Mouse (Mus musculus): ENCODE measurements around the gene Kcns1.
"Not testable (repeated sequence)": the region's sequence is repeated elsewhere in the genome, so short reads cannot be mapped to it uniquely, and the experiment has no call there.

Kcns1 gene

DNA sequence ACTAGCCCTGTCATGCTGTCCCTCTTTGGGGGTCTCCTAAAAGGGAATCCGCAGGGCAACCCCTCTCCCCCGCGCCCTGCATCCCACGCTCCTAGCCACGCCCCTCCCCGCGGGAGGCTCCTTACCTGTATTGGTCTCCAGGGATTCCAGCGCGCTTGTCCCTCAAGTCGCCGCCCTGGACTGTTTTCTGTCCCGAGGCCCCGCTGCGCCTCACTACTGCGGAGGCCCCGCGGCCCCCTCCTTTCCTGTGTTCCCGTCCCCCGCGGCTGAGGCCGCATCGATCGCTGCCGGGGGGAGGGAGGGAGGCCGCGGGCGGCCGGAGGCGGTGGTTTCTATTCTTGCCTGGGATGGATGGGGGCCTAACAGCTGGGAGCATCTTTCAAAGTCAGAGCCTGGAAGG, at the start of gene Kcns1:
TSS of gene Kcns1 (minus strand) at position 212 of the 400 bp plus-strand sequence.
- no peak for DNase-seq (ENCODE audit: low spot score)

DNA sequence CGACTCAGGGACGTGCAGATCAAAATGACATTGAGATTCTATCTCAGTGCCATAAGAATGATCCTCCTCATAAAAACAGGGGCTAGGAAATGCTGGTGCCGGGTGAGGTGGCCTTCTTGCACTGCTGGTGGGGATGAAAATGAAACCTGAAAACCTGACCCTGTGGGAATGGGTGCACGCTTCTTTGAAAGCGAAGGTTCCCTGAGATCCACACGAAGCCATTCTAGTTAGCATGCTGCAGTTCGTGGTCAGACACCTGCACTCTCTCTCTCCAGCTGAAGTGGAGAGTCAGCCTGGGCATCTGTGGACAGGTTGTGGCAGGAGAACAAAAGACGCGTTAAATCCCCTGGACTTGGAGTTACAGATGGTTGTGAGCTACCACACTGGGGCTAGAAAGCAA, 48.4 kb upstream of the Kcns1 start:
- DNase-seq (ENCODE audit: low spot score), result no peak

- no peak for DNase-seq (ENCODE audit: low spot score)
These were observed 41.8 kb upstream of the Kcns1 start for GRCm38 (mm10) chr2:164212711-164213110.

GRCm38 (mm10) chr2:164210892-164211291, 40.0 kb upstream of the Kcns1 start:
- no peak for DNase-seq (ENCODE audit: low spot score)

DNA sequence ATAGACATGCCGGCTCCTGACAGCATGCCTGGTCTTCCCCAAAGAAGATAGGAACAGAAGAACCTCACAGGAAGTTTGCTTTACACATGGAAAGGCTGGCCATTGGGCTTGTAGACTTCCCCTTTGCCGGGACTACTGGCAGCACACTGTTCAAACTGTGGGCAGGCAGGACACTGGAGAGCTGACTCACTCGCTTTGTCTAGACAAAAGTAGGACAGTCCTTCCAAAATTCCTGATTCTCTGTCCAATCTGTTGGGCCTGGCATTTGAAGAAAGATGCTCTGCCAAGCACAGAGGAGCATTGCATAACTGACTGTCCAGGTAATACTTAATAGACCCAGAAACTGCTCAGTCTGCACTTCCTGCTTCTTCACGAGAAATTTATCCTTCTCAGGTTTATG, 35.8 kb upstream of the Kcns1 start:
- no peak for DNase-seq (ENCODE audit: low spot score)

DNA sequence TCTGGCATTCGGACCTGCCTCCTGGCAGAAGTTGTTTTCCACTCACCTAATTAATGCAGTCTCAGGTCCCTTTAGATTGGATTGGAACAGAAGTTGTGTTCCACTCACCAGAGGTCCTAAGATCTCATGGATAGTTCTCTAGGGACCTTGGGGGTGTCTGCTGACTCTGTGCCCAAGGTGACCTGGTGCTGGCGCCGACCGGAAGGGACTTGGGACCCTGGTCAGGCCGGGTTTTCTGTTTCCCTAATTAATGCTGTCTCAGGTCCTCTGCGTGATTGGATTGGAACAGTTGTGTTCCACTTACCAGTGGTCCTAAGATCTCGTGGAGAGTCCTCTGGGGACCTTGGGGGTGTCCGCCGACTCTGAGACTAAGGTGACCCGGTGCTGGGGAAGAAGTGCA, 35.1 kb upstream of the Kcns1 start:
- not testable (repeated sequence) for DNase-seq (ENCODE audit: low spot score)

DNA sequence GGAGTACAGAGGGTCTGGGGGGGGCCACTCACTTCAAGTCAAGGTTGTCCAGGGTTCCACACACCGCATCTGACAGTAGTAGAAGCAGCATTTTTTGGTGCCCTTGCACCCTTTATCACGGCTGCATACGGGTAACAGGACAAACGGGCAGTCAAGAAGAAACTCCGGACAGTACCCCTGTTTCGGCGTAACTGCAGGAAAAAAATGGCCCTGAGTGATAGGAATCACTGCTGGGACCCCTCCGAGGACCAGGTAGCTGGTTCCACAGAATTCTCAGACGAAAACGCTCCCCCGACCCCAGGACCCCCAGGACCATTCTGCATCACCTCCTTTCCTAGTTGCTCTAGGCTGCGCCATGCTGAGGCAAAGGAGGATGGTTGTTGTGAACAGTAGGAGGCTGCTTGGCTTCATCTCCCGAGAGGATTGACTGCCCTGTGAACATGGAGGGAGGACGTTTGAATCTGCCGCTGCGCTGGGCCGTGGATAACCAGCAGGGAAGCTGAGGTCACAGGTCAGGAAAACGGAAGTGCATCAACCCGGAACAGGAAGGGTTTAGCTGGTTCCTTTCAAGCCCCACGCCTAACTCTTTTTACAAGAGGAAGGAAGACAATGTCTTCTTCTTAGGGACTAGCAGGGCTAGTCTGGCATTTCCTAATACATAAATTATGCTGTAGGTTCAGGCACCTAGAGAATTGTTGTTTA, 28.9 kb upstream of the Kcns1 start, which contains the start of gene Wfdc15a:
TSS of gene Wfdc15a (minus strand) at position 505 of the 702 bp plus-strand sequence.
- DNase-seq (ENCODE audit: low spot score), result no peak

GRCm38 (mm10) chr2:164196700-164196990, 25.7 kb upstream of the Kcns1 start:
- DNase-seq (ENCODE audit: low spot score), result no peak

DNA sequence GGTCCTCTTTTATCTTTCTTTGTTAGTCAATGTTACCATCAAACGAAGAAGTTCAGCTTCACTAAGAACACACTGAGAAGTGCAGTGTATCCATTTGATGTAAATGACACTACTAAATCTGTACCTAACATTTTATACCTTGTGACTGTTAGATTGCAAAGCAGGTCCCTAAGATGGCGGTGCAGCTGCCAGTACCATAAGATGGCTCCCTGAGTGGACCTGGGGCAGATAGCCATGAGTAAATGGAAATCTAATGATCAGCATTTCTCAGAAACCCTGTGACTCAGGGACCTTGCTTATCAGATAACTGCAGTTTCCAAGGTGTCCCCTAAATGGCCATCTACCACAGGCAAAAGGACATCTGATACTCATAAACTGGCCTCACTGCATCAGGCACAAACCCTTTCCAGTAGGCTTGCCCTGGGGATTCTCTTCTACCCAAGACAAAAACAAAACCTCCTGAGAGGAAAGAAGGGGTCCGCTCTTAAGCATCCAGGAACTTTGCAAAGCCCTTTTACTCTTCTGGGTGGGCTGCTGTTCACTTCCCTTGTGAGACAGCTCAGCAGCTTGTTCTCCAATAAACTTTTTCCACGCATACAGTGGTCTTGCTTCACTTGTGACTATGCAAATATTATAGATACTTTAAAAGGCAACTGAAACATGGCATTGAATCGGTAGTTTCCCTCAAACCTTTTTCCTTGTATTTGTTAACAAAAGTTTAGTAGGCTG, 25.2 kb upstream of the Kcns1 start:
- DNase-seq (ENCODE audit: low spot score), result no peak

- no peak for DNase-seq (ENCODE audit: low spot score)
These were observed 24.2 kb upstream of the Kcns1 start for GRCm38 (mm10) chr2:164194959-164195630.

DNA sequence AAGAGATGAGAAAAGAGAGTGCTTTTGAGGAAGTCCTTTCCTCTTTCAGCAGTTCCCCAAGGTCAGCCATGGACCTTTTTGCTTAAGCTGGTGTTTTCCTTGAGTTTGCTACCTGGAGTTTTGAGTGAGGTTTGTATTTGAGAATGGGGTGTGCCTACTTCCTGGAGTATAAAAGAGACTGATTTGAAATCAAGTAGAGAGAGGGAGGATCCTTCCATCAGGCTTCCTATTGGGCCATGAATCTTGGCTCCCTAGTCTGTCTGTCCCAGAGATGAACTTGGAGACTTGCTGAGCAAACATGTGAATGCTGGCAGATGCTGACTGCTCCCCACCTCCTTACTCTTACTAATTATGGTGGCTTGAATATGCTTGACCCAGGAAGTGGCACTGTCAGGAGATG, 21.4 kb upstream of the Kcns1 start:
- DNase-seq (ENCODE audit: low spot score), result no peak

GRCm38 (mm10) chr2:164190576-164190975, 19.7 kb upstream of the Kcns1 start, which contains the start of gene Wfdc12:
TSS of gene Wfdc12 (minus strand) at chr2:164190608.
- no peak for DNase-seq (ENCODE audit: low spot score)

GRCm38 (mm10) chr2:164188722-164189121, 17.8 kb upstream of the Kcns1 start:
- DNase-seq (ENCODE audit: low spot score), result no peak

DNA sequence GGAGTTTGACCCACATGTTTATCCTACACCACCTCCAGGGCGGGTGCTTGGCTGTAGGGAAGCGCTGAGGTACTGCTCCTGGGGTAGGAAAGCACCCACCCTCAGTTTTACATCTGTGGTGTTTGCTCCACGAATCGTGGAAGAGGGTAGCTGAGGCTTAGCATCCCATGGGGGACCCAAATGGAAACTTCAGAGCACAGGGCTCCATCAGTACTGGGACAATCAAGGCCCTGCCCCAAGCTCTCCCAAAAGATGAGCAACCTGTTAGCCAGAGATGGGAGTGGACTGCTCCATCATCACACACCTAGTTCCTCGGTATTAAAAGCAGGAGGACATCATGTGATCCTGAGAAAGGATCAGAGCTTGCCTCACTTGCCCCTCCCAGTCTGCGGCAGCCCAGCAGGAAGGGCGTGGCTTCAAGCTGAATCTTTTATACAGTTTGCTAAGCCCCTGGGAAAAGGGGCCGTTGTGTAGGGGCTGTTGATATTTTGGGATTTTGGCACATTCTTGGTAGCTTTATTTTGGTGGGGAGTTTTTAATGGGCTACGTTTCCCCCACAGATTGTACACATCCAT, 13.3 kb upstream of the Kcns1 start:
- no peak for DNase-seq (ENCODE audit: low spot score)

DNA sequence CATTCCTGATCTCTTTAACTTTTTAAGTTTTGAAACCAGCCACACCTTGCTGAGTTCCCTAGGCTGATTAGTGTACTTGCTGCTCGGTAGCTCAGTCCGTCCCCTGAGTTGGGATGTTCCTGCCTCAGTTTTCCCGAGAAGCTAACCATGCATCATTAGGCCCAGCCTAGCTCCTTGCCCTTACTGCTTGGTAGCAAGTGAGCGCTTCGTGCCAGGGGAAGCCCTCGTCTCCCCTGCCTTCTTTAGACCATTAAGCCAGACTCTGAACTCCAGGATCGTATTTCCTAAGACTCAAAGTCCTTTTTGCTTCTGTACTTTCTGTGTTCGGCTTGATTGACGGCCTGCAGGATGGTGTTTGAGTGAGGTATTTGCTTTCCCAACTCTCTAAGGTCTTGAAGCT, 12.4 kb upstream of the Kcns1 start:
- no peak for DNase-seq (ENCODE audit: low spot score)

GRCm38 (mm10) chr2:164182692-164183255, 11.9 kb upstream of the Kcns1 start, which contains the start of gene Wfdc5:
TSS of gene Wfdc5 (minus strand) at chr2:164182742.
- no peak for DNase-seq (ENCODE audit: low spot score)

DNA sequence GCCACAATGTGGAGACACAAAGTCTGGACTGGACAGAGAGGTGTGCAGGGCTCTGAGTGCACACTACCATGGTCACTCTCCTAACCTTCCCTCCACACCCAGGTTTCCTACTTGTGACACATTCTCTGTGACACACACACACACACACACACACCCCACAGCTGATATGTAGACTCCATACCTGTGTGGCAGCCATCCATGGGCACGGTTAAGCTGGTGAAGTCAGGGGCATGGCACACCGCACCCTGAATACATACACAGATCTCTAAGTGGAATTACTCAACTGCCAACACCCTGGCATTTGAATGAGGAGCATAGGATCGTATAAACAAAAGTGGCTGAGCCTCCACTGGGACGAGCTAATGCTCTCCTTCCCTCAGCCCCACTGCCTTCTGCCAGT, 9.9 kb upstream of the Kcns1 start:
- no peak for DNase-seq (ENCODE audit: low spot score)

- no peak for DNase-seq (ENCODE audit: low spot score)
These were observed 9.2 kb upstream of the Kcns1 start for GRCm38 (mm10) chr2:164180124-164180523.

DNA sequence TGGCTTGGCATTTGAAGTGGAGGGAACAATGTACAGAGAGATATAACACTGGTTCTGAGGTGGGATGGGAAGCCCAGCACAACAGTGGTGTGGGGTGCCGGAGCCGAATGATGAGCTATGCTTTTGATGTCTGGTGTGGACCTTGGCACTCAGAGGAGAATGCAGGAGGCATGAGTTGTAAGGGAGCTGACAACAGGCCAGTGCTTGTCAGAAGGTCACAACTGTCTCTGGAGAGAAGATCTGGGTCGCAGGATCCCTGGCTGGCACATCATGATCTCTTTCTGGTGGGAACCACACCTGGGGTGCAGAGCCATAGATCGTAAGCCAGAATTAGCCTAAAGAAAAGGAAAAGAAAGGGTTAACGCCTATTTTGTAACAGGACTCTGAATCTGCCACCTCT, 6.9 kb upstream of the Kcns1 start:
- no peak for DNase-seq (ENCODE audit: low spot score)

- no peak for DNase-seq (ENCODE audit: low spot score)
These were observed 4.9 kb upstream of the Kcns1 start for GRCm38 (mm10) chr2:164175850-164176249.

DNA sequence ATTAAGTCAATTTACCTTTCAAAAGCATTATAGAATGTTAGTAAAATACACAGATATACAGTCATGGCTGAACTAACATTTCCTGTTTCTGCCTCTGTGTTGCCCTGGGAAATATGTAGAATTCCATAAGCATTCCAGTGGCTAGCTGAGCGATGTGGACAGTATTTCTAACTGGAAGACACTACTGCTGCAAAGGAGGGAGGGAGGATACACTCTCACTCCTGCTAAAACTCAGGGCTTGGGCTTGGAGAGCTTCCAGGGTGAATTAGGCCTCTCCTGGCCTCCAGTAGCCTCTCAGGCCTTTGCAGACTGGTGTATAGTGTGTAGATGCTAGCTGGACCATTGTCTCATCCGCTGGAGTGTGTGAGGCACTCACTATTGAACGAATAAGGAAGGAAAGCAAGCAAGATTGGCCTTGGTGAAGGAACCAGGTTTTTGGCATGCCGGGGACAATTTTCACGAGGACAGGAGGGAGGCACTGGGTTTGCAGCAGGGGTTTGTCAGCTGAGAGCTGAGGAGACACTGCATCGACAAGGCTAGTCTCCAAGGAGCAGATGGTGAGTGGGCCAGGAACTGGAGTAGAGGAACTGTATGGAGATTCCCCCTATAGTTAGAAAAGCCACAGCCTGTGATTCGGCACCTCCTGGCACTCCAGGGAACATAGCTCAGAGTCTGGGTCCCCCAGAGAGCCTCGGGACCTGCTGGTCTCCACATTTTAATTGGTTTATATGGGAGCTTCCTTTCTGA, 3.9 kb upstream of the Kcns1 start:
- no peak for DNase-seq (ENCODE audit: low spot score)

DNA sequence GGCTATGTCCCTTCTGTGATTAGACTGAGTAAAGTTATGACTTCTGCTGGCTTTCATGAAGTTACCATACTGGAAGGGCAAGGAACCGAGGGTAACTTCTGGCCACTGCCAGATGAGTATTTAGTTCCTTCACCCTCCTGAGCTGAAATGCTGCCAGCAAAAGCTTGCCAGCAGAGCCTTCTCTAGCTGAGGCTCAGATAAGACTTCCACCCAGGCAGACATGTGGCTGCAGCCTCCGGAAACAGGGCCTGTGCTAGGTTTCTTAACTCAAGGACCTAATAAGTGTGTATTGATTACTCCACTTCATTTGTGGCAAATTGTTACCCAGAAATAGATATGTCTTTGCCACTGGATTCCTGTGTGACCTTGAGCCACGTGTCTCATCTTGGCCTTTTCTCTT, 2.5 kb upstream of the Kcns1 start:
- no peak for DNase-seq (ENCODE audit: low spot score)
